Mouse (Mus musculus) embryonic facial prominence, embryonic 14.5 days (tissue): ENCODE measurements around the gene St7l. TPM values are rescaled to one million over a fixed set of nuclear protein-coding genes. Genes with fewer than 3 reads are reported as not detected.
"Not testable (repeated sequence)": the region's sequence is repeated elsewhere in the genome, so short reads cannot be mapped to it uniquely, and the experiment has no call there.

Experiments
- ATAC-seq: fragments of 200-750 bp; cut with Nextera tagmentation; 2 replicates; pipeline ENCODE4 v1.8.0; 2017; ENCODE audit warnings: low read depth, moderate number of reproducible peaks, moderate TSS enrichment
- DNase-seq: peaks from one replicate; pipeline ENCODE4 v3.0.0-alpha.2; 2015; ENCODE audit warnings: low spot score
- H3K27ac ChIP-seq: fragments of 300-500 bp; sonication (generic); replicated peaks from 2 replicates; pipeline ENCODE4 v1.5.1; 2014; ENCODE audit warnings: low read depth, mild to moderate bottlenecking, low read length, moderate library complexity
- H3K27me3 ChIP-seq: fragments of 300-500 bp; sonication (generic); replicated peaks from 2 replicates; pipeline ENCODE4 v1.6.1; 2014; ENCODE audit warnings: low read length; ENCODE audit not compliant: control insufficient read depth, insufficient read depth
- H3K36me3 ChIP-seq: fragments of 300-500 bp; sonication (generic); 2 replicates; pipeline ENCODE4 v1.6.1; 2014; ENCODE audit warnings: low read length, mixed read lengths; ENCODE audit not compliant: control insufficient read depth, insufficient read depth
- H3K4me1 ChIP-seq: fragments of 300-500 bp; sonication (generic); 2 replicates; pipeline ENCODE4 v1.6.1; 2014; ENCODE audit warnings: antibody characterized with exemption, low read length; ENCODE audit not compliant: control insufficient read depth, insufficient read depth
- H3K4me2 ChIP-seq: fragments of 300-500 bp; sonication (generic); 2 replicates; pipeline ENCODE4 v1.6.1; 2014; ENCODE audit warnings: low read depth, mild to moderate bottlenecking, low read length, moderate library complexity, mixed read lengths
- H3K4me3 ChIP-seq: fragments of 300-500 bp; sonication (generic); 2 replicates; pipeline ENCODE4 v1.5.1; 2014; ENCODE audit warnings: low read depth, mild to moderate bottlenecking, low read length
- H3K9ac ChIP-seq: fragments of 300-500 bp; sonication (generic); 2 replicates; pipeline ENCODE4 v1.6.1; 2014; ENCODE audit warnings: low read depth, mild to moderate bottlenecking, low read length, moderate library complexity, mixed read lengths
- H3K9me3 ChIP-seq: fragments of 300-500 bp; sonication (generic); 2 replicates; pipeline ENCODE4 v1.6.1; 2016; ENCODE audit warnings: low read length; ENCODE audit not compliant: control insufficient read depth
- WGBS: fragments of 180-500 bp; shearing (Covaris S2); extraction: QIAGEN DNeasy Blood & Tissue Kit; methylation state at CpG from one replicate; pipeline ENCODE4 v1.1.7; 2014; 5-methylcytosine and 5-hydroxymethylcytosine counted together
- polyA plus RNA-seq: library from polyadenylated mRNA; unstranded; fragments of >200 nt; fragmentation: Nextera tagmentation; extraction: Ambion mirVana; gene quantifications from 2 replicates; pipeline ENCODE4 v1.2.1, GENCODE M21; 2014

The St7l gene
- polyA plus RNA-seq, 1 experiment from 2014 or later: 32.8 TPM

GRCm38 (mm10) chr3:104865341-104865788 lies 1.6 kb downstream of the St7l start:
- ATAC-seq: no peak
- peak overlapping the region; percentile 78 for H3K9ac ChIP-seq
- peaks cover 17% of the 10 kb centered on the region for H3K36me3 ChIP-seq
- peak; percentile 19 for DNase-seq
- H3K27me3 ChIP-seq: no peaks in the 10 kb centered on the region
- peak overlapping the region; percentile 58 for H3K4me2 ChIP-seq
- WGBS: 1% methylated on average over 12 of the region's 12 CpGs
- H3K27ac ChIP-seq: peak overlapping the region; percentile 98
- H3K4me1 ChIP-seq: peaks cover 21% of the 10 kb centered on the region; the same call in 1 of the 2 replicates
- H3K4me3 ChIP-seq: peak overlapping the region; percentile 93
- H3K9me3 ChIP-seq: no peaks in the 10 kb centered on the region

GRCm38 (mm10) chr3:104866674-104867073 lies 2.9 kb downstream of the St7l start:
- H3K4me3 ChIP-seq, H3K27me3 ChIP-seq, DNase-seq, ATAC-seq, H3K27ac ChIP-seq, H3K9me3 ChIP-seq: not testable (repeated sequence)
- 0 out of 2 replicates have a peak overlapping the region, but pooled peaks have one; percentile 22 for H3K9ac ChIP-seq
- H3K4me1 ChIP-seq: peaks cover 21% of the 10 kb centered on the region; the same call in 1 of the 2 replicates
- peaks cover 30% of the 10 kb centered on the region for H3K36me3 ChIP-seq
- peak overlapping the region; percentile 58; the same call in 1 of the 2 replicates for H3K4me2 ChIP-seq

- peaks cover 9% of the 10 kb centered on the region; the same call in 1 of the 2 replicates for H3K4me1 ChIP-seq
- ATAC-seq (no peak), DNase-seq (no peak)
- no peak overlapping the region for H3K4me2 ChIP-seq
- peaks cover 59% of the 10 kb centered on the region for H3K36me3 ChIP-seq
- no peaks in the 10 kb centered on the region for H3K9me3 ChIP-seq
- H3K9ac ChIP-seq: no peak overlapping the region
- H3K27me3 ChIP-seq: no peaks in the 10 kb centered on the region
- H3K27ac ChIP-seq: no peak overlapping the region
- no peak overlapping the region for H3K4me3 ChIP-seq
Observed at GRCm38 (mm10) chr3:104869611-104870010, 5.8 kb downstream of the St7l start.

- Histone ChIP-seq H3K4me1 (no peaks in the 10 kb centered on the region), H3K27ac (no peak overlapping the region), H3K9ac (no peak overlapping the region), H3K4me3 (no peak overlapping the region), H3K9me3 (peaks cover 4% of the 10 kb centered on the region; the same call in 1 of the 2 replicates), H3K4me2 (no peak overlapping the region), H3K27me3 (no peaks in the 10 kb centered on the region), H3K36me3 (peaks cover 64% of the 10 kb centered on the region)
- 89% methylated on average over 3 of the region's 3 CpGs for WGBS
- DNase-seq (no peak), ATAC-seq (no peak)
Observed at GRCm38 (mm10) chr3:104888585-104888984, 24.8 kb downstream of the St7l start.

- H3K36me3 ChIP-seq: peaks cover 72% of the 10 kb centered on the region
- ATAC-seq: no peak
- no peak for DNase-seq
Observed at GRCm38 (mm10) chr3:104896141-104896540, 32.3 kb downstream of the St7l start.

GRCm38 (mm10) chr3:104901154-104901553 lies 37.3 kb downstream of the St7l start:
- H3K36me3 ChIP-seq: peaks cover 57% of the 10 kb centered on the region
- no peak for DNase-seq
- H3K4me3 ChIP-seq: no peak overlapping the region
- no peak overlapping the region for H3K27ac ChIP-seq
- 92% methylated on average over 4 of the region's 4 CpGs for WGBS
- H3K4me1 ChIP-seq: no peaks in the 10 kb centered on the region
- no peaks in the 10 kb centered on the region for H3K27me3 ChIP-seq
- no peak for ATAC-seq
- no peak overlapping the region for H3K9ac ChIP-seq
- H3K9me3 ChIP-seq: no peaks in the 10 kb centered on the region
- no peak overlapping the region for H3K4me2 ChIP-seq

More at GRCm38 (mm10) chr3:104896141-104896540, 32.3 kb downstream of the St7l start:
- Histone ChIP-seq H3K4me1 (no peaks in the 10 kb centered on the region), H3K9ac (no peak overlapping the region), H3K9me3 (no peaks in the 10 kb centered on the region), H3K4me3 (no peak overlapping the region), H3K27ac (no peak overlapping the region), H3K4me2 (no peak overlapping the region), H3K27me3 (no peaks in the 10 kb centered on the region)
- WGBS: 76% methylated on average over 3 of the region's 3 CpGs

- WGBS: 93% methylated on average over 4 of the region's 4 CpGs
- Histone ChIP-seq H3K4me3 (no peak overlapping the region), H3K27ac (no peak overlapping the region), H3K4me2 (no peak overlapping the region), H3K27me3 (no peaks in the 10 kb centered on the region), H3K9ac (no peak overlapping the region), H3K36me3 (peaks cover 32% of the 10 kb centered on the region), H3K4me1 (no peaks in the 10 kb centered on the region), H3K9me3 (no peaks in the 10 kb centered on the region)
- DNase-seq: no peak
- ATAC-seq: no peak
Observed at GRCm38 (mm10) chr3:104905389-104905788, 41.6 kb downstream of the St7l start.

- no peaks in the 10 kb centered on the region for H3K4me1 ChIP-seq
- 73% methylated on average over 3 of the region's 3 CpGs for WGBS
- DNase-seq: no peak
- ATAC-seq: no peak
- H3K9me3 ChIP-seq: no peaks in the 10 kb centered on the region
- no peak overlapping the region for H3K27ac ChIP-seq
- H3K27me3 ChIP-seq: no peaks in the 10 kb centered on the region
- H3K4me3 ChIP-seq: no peak overlapping the region
- H3K36me3 ChIP-seq: peaks cover 32% of the 10 kb centered on the region
- H3K9ac ChIP-seq: no peak overlapping the region
- H3K4me2 ChIP-seq: no peak overlapping the region
Observed at GRCm38 (mm10) chr3:104906007-104906406, 42.2 kb downstream of the St7l start.

GRCm38 (mm10) chr3:104909195-104909594 lies 45.4 kb downstream of the St7l start:
- Histone ChIP-seq H3K27ac (no peak overlapping the region), H3K9ac (no peak overlapping the region), H3K27me3 (no peaks in the 10 kb centered on the region), H3K4me2 (no peak overlapping the region), H3K4me3 (no peak overlapping the region), H3K36me3 (peaks cover 22% of the 10 kb centered on the region), H3K4me1 (no peaks in the 10 kb centered on the region), H3K9me3 (no peaks in the 10 kb centered on the region)
- ATAC-seq (no peak), DNase-seq (no peak)
- 84% methylated on average over 6 of the region's 6 CpGs for WGBS
